Mouse (Mus musculus) activated CD4-positive, CD25-positive, alpha-beta regulatory T cell, adult 4 months (primary cell): ENCODE data around the gene Rorb. TPM values are rescaled to one million over a fixed set of nuclear protein-coding genes. Genes with fewer than 3 reads are reported as not detected.

Source experiments
- ATAC-seq: one replicate; pipeline ENCODE4 v1.8.0; 2017
- polyA plus RNA-seq, 2 experiments: library from polyadenylated mRNA; unstranded; fragments of 100-300 nt; shearing (Covaris generic); gene quantifications; one replicate each; pipeline ENCODE4 v1.2.1; 2017

The Rorb gene
- polyA plus RNA-seq, 2 experiments from 2014 or later, result 0.09 to 0.52 TPM

DNA sequence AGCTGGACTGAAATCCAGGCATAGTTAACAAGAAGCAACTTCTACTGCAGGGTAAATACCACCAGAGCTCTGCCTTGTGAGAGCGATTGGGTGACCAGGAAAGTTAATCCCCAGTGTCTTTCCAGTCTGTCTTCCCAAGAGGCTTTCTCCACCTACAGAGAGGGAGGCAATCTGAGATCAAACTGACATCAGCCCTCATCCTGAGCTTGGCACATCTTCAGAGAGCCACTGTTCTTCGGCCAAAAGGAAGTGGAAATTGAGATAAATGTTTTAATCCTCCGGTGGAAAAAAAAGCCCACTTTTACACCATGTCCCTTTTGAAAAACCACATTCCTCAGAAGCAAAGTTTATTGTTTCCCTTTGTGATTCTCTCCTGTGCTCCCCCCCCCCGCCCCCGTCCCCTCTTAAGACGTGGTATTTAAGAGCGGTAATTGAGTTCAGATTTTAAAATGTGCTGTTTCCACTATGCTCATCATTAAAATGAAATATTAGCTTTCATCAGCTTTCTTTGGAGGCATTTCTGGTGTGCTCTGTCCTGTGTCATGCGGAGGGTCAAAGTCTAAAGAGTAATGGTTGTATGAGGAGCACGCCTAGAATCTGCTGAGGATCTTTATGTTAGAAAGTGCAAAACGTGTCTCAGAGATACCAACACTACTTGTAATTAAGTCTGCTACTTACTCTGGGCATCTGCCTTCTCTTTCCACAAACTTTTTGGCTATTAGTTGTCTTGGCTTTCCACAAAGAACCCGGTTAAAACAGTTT lies 223.2 kb downstream of the Rorb start:
- no peak for ATAC-seq

DNA sequence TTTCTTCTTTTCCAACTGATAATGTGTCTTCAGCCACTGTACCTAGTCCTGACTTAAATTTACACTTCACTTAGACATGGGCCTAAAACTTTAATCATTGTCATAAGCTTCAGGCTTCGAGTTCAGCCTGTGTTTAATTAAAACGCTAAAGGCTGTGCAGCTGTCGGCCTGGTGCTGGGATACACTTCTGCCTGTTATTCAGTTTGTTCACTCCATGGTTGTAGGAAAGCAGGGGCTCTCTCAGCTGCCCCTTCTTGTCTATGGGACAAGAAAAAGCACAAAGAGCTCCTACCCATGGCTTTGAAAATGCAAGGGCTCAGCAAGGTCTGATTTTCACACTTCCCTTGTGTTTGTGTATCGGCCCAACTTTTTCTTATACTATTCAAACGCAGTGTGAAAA lies 229.8 kb downstream of the Rorb start:
- no peak for ATAC-seq
